Mouse (Mus musculus) thymus, postnatal 14 days (tissue): ENCODE results near the gene Wipi1.
A peak's percentile ranks its signal among the peaks of the same experiment; 100 is the strongest.

Experiments used
- DNase-seq: peaks from one replicate; pipeline ENCODE4 v3.0.0; 2021

The Wipi1 gene

DNA sequence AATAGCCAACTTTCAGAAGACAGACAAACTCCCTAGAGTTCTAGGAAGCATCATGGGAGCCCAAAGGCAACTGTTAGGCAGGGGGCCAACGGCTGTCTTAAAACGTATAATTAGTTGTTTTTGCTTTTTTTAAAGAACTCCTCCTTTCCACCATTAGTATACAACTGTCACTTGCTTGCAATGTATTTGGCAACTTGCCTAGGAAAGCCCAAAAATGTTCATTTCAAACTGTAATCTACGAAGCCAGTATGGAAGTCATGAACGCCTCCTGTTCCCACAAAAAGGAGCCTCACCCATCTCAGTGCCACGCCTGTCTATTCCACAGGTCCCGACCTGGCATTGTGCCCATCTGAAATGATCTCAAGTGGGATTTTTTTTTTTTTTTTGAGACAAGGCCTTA is 35.9 kb downstream of the Wipi1 start:
- no peak for DNase-seq

DNA sequence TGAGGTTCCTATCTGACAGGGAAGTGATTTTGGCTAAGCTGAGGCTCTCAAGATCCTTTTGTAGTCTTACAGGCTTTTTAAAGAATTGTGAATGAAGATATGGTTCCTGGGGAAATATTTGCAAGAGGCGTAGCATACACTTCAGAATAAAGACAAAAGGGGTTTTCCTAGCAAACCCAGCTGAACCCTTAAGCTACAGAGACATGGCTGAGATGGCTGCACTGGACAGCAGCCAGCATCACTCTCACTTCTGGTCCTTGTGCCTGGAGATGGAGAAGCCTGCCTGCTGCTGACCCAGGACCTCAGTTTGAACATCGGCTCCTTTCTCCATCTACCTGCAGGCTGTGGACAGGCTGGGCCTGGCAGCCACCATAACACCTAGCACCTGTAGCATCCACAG is 37.2 kb downstream of the Wipi1 start:
- no peak for DNase-seq

DNA sequence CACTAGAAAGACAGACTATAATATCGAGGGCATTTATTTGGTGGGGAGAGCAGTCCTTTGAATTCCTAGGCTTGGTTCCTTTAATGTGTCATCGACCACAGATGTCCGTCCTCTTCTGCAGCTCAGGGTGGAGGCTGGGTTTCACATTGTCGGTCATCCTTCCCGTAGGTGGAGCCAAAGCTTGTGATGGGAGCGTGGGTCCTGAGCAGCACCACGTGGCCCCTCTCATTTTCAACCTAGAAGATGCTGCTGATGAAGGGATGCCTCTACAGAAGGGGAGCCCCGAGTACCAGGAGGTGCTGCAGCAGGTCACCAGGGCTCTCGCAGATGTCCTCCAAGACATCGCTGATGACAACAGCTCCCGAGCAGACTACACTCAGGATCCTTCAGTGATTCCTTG is 39.7 kb downstream of the Wipi1 start:
- DNase-seq: no peak

DNA sequence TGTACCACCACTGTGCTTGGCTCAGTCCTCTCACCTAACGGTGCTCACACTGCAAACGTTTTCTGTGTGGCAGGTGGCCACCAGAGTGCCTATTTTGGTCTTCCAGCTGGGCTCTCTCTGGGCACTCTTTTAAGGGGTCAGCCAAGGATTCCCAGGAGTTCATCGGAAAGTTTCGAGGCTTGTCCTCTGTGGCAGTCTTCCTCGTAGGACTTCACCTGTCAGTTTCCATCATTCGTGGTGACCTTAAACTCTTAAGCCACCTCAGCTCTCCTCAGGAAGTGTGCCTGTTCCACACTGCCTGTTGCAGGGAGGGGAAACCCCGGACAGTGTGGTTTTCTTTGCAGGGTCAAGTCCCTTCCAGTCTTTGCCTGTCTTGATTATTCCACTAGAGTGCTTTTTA is 42.0 kb downstream of the Wipi1 start:
- DNase-seq: no peak

DNA sequence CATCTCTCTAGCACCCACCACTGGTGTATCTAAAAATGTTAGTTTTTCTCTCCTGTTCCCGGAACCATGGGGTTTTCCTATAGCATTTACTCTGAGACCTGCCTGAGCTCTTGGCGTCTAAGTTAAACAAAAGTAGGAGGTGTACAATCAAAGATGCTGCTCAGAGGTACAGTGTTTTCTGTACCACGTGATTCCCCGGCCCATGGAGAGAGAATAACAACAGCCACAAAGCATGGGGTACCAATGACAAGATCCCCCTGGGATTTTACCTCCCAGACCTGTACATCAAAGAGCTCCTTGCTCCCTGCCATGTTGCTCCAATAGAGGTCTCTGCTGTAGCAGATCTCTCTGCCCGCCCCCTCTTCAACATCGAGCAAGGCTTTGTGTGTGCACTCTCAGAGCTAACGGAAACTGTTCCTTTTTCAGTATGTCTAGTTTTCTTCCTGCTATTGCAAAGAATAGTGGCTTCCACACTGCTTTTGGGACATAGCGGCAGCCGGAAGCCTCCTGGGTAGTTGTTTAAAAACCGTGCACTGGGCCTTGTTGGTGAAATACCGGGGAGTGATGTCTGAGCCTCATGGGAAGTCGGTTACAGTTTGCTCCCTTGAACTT is 42.7 kb downstream of the Wipi1 start:
- DNase-seq: no peak

DNA sequence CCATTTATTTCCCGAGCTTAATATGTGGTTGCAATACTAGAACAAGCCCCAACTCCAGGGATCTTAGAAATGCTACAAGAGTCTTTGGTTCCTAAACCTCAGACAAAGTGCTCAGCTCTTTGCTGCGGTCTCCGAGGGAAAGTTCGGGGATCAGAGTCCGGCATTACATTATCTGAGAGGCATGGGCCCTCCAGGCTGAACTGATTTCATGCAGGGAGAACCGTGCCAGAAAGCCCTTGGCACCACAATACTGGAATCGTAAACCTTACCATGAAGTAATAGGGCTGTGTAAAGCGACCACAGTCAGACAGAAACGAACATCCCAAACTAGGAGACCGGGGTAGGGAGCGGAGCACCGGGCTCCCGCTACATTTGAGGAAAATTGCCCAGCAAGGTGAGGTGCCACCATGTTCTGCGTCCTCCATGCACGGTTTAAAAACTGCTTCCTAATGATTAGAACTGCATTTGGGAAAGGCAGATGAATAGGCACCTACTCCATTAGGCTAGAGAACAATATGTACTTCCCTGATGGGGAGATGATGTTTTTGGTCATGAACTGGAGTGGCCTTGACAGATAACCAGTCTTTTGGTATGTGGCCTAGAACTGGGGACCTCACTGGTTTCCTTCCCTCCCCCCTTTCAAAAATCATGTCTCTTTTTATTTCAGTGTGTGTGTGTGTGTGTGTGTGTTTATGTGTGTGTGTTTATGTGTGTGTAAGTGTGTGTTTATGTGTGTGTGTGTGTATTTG is 47.1 kb downstream of the Wipi1 start:
- DNase-seq: no peak

DNA sequence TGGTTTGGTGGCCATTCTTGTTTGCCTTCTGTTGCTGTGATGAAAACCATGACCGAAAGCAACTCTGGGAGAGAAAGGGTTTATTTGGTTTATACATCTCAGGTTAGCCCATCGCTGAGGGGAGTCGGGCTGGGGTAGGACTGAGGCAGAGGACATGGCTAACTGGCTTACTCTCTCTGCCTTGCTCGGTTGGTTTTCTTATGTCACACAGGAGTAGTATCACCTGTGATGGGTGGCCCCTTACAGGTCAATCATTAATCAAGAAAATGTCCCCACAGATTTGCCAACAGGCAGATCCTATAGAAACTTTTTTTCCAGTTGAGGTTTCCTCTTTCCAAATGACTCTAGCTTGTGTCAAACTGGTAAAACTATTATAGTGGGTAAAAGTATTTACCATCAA is 48.1 kb downstream of the Wipi1 start:
- no peak for DNase-seq

DNA sequence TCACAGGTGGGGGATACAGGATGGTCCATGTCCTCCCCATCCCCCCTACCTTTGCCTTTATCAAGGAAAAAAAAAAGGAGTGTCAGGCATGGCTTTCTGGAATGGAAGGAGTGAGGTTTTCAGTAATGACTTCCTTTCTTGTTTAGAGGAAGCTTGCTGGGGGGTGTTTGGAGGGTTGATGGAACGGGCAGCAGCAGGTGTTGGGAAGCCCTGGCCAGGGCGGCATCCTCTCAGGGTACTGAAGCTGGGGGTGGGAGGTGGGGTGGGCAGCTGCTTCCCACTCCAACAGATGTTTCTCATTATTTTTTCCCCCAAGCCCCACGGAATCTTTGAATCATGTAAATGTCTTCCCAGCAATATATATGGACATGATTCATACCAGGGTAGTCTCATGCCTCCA is 50.3 kb downstream of the Wipi1 start:
- no peak for DNase-seq

DNA sequence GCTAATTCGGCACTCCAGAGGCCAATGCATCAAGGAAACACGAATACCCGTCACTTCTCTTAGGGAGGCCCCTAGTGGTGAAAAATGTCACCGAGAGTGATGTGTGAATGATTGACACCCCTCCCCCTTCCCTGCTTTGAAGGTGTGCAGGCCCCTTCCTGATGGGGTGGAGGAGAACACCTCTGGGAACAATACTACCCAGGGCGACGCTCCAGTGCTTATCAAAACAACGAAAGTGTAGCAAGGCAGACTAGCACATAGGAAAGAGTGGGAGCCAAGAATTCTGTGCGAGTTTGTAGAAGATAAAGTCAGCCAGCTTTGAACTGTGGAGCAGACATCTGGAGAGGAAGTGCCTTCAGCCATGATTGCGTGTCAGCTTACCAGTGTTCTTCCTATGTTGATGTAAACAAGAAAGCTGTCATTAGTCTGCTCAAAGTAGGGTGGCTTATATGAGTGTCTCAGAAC is 50.9 kb downstream of the Wipi1 start:
- DNase-seq: peak; percentile 83

DNA sequence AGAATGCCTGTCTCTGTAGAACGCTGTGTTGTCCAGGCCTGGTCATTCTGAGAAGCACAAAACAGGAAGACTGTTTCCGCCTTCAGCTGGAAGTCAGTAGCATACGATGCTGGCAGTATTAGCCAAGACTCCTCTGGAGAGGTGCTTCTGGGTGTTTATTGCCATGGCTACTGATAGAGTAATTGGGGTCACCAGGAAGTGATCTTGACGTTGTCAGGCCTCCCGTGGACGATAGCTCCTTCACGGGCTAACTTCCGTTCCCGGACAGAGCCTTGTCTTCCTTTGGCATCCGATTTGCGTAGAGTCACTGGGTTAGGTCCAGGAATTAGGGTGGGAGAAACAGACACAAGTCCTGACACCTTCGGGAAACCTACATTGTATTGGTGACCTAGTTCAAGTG is 52.5 kb downstream of the Wipi1 start:
- DNase-seq: no peak

DNA sequence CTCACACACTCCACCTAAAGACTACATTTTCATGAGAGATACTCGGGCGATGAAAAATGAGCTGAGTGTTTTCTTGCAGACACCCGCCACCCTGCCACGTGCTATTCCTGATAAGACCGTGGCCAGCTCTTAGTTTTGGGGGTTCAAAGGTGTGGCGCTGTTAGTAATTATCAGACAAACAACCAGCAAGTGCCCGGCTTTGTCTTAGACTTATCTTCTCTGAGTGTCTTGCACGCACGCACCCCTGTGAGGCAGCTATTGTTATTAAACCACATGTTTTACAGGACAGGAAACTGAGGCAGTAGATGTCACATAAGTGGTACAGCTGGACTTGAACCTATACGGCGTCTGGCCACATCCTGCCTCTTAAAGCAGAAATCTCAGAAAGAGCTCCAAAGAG is 54.3 kb downstream of the Wipi1 start:
- DNase-seq: no peak

DNA sequence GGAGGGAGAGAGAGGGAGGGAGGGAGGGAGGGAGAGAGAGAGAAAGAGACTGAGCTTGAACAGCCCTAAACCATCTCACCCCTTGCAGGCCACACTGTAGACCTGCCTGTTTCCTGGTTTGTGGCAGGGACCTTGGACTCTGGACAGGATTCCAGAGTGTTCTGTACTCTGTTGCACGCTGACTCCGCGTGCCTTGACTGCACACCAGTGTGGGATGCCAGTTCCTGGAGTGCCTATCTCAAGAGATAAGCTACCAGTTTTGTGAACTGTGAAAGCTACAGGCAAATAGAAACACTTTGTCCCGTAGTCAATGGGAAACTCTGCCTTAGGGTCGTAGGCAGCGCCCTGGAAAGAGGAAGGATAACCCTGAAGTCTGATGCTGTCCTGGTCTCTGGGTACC is 55.6 kb downstream of the Wipi1 start:
- no peak for DNase-seq

DNA sequence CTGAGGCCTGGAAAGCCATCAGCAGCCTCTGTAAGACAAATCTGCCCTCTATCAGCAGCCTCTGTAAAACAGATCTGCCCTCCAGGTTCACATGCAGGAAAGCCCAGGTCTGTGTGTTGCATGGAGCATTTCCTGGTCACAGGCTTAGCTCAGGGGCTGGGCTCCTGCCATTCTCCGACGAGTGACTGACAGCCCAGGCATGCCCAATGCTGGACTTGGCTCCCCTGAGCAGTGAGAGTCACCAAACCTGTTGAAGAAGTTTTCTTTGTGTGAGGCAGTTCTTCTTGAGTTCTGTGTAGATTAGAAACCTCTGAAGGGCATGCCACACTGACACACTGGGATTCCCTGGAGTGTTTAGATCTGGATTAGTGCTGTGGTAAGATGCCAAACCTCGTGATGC is 57.3 kb downstream of the Wipi1 start:
- DNase-seq: peak; percentile 19

DNA sequence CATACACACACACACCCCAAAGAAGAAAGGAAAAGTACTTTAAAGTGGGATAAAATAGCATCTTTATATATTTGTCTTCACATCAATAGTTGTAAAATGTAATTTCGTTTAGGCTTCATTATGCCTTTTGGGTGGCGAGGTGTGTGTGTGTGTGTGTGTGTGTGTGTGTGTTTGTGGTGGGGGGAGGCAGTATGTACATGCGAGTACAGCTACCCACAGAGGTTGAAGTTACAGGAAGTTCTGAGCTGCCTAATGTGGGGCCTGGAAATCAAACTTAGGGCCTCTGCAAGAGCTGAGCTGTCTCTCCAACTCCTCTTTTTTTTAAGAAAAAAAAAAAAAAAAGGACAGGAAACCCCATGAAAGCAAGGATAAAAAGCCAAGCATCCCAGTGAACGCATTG is 57.8 kb downstream of the Wipi1 start:
- peak; percentile 51 for DNase-seq

DNA sequence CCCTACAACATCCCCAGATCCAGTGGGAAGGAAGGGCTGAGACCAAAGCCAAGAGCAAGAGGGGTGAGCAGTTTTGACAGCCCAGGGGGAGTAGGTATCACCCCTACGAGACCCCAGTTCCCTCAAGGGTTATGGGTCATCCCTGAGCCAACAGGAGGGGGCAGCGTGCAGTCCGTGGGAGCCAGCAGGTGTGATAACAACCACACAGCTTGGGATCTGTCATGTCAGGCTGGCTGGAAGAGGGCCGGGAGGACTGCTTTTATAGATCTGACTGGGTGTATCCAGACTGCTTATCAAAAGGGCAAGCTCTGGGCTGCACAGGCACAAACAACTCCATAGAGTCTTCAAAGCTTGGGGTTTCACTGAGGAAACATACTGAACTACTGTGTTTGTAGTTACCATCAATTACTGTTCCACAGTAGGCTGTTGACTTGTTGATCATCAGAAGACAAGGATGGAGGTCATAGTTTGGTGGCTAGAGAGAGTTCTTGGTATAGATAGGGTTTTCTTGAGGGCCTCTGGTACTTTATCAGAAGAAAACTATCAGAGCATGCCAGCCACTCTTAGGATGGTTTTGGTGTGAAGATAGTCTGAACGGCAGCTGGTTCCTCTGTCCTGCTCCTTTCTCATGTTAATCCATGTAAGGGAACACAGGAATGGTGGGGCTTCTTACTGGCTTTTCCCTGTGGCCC is 62.0 kb downstream of the Wipi1 start:
- no peak for DNase-seq

DNA sequence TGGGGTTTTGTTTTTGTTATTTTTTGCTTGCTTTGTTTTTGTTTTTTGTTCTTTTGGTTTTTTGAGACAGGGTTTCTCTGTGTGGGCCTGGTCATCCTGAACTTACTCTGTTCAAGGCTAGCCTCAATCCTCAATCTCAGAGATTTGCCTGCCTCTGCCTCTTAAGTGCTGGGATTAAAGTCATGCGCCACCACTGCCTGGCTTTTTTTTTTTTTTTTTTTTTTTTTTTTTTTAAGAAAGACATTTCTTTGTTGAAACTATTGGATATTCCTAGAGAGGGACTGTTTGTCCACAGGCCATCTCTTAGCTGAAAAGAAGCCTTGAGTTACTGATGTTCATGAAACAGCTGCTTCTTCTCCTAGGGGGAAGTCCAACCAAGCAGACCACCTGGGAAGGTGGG is 64.1 kb downstream of the Wipi1 start:
- DNase-seq: no peak

DNA sequence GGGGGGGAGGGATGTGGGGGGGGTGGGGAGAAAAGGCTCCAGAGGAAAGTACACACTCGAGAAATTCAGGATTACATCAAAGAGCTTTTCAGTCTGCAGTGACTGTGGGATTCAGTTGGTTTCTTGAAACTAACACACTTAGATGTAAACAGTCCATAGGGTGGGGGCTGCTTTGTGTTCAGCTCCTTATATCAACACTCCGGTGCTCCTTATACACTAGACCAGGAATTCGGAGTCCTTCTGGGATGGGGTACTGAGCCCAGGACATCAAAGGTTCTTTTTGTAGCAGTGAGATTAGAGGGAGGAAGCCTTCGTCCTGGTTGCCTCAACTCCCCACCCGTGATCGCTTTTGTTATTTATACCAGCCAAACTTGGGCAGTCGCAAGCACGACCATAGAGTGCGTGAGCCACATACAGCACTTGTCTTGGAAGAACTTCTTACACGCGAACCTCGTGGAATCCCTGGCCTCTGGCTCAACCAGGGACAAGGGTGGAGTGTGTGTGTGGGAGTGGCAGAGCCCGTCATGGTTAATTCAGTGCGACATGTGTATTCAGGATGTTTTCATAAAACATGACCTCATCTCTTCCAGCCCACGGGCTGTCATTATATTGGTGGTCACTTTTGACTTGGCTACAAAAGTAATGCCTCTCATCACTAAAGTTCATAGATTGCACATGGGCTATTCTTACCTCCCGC is 65.3 kb downstream of the Wipi1 start:
- DNase-seq: no peak

DNA sequence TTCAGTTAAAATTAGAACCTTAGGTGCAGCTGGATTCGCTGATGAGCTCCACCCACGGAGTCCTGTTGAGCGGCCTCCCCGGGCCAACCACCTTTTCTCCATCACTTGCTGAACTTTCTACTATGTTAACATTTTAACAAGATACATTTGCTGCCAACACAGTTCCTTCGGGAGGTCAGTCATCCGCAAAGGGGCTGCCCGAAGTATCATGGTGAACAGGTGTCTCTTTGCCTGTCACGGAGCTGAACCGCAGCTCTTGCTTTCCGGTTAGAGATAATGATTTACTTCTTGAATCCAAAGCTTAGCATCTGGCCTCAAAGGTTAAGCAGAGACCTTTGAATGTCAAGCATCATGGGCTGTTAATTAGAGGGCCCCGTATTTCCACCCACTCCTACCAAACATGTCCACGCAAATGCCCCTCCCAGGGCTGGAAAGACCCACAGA is 66.0 kb downstream of the Wipi1 start:
- no peak for DNase-seq

DNA sequence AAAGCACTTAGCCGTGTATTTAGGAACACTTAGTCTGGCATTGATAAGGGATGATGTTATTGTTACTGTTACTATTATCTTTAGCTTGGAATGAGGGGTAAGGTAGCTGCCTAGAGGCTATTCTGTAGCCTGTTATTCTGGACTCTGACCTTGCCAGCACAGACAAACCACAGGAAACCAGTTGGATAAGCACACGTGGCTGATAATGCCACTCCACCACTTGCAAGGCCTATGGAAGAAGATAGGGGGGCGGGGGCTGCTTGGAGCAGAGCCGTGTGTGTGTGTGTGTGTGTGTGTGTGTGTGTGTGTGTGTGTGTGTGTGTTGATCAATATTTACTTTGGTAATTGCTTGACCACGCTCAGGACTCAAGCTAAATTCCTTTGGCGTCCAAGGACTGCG is 66.5 kb downstream of the Wipi1 start:
- DNase-seq: no peak

DNA sequence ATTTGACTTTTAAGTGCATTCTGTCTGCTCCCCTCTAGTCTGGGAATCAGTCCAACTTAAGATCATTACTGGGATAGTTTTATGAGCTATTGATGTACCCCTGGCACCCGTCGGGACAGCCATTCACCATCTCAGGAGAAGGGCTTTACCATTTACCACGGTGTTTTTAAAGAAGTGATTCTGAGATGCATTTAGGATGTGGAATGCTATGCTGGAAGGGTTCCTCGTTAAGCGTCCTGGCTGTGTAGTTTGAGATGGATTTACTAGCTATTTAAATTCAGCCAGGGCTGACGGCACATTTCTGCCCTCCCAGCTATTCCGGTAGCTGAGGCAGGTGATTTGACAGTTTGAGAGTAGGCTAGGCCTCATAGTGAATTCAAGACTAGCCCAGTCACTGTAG is 67.3 kb downstream of the Wipi1 start:
- DNase-seq: no peak

DNA sequence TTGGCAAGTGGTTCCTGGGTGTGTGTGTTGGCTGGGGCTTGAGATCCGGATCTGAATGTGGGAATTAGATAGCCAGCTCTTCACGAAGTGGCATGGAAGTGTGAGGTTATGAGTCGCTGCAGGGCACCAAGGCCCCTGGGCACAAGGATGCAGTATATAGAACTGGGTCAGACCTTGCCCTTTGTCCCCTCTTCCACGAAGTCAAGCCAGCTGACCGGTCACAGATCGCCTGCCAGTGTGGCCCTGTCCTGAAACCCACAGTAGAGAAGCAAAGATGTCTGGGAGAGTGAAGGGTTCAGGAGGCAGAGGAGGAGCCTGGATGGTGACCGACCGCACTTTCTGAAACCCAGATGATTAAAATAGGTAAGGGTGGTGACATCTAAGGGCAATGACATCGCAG is 68.3 kb downstream of the Wipi1 start:
- no peak for DNase-seq

DNA sequence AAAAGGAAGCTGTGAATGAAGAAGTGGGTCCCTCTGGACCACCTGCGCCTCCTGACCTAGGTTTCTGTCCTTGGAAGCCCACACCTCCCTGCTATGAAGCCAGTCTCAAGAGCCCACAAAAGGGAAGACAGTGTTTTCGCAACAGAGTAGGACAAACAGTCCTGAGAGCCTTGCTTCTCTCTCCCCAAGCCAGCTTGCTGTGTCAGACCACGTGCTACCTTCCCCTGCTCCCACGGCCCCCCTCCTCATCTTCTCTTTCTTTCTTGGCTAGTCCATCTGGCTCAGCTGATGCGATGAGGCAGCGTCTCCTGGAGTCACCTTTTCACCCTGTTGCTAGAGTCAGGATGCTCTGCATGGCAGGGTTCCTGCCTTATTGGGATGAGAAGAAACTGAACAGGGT is 72.5 kb downstream of the Wipi1 start:
- no peak for DNase-seq

DNA sequence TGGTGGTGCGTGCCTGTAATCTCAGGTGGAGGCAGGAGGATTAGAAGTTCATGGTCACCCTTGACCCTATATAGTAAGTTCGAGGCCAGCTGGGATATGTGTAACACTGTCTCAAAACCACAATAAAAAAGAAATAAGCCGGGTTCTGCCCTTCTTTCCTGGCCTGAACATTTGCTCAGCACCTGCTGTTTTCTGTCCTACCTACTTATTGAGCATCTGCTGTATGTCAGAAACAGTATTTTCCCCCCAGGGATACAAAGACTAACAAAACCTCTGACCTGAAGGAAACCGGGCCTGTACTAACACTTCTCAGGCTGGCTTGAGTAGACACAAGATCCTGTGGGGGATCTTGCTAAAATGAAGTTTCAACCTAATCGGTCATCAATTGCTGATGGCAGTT is 74.8 kb downstream of the Wipi1 start:
- no peak for DNase-seq

DNA sequence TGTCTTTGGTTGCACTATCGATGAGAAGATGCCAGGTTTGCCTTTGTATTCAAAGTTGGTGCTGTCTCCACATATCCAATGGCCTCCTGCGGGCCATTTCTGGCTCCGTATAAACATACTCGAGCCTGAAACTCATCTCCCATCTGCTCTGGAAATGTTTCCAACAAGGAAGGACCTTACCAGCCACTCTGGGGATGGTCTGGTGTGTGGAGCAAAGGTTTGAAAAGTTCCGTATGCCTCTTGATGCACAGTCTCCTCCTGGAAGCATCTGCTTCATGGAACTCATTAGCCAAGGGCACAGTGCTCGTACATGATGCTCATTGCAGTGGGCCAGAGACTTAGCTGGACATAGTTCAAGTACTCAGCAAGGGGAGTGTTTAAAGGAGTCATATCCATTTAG is 75.8 kb downstream of the Wipi1 start:
- DNase-seq: no peak
